In the genomic region with DNA sequence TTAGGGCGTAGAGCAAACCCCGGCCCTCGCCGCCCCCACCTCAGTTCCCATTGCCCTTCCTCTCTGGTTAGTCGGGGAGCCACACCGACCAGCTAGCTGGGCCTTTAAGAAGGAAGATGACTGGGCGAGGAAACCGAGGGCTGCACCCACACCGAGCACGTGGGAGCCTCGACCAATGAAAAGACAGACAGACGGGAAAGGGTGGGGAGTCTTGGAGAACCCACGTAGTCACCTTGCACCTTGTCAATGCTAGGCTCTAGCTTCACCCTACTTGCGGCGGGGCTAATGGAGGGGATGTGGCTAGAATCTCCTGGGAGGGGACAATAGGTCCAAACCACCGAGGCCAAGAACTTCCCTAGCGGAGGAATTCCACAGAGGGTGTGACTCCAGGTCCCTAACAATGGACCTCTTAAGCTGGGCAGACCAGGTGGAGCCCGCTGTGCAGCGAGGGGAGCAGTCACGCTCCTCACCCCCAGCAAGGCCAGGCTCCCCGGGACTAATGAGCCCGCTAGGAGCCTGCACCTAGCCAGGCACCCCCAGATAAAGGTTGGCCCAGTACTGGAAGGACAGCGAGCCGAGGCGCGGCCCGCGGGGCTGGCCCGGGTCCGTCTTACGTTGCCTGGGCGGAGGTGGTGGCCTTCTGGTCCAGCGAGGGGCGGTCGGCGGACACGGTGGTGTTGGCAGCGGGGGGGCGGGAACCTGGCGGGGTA, we compare ENCODE assay signal across 1 mouse cellular context.
TF ChIP-seq lines count a peak whose summit lies in the region.

No protein-coding gene starts in this region.

TF ChIP-seq in myocyte, 11 proteins besides CTCF, POLR2A, EP300 and RAD21:
- no peak for TF ChIP-seq CEBPB (IDR thresholded peaks at IDR 0.05; ENCODE audit: insufficient read depth, poor library complexity, severe bottlenecking)
- no peak for TF ChIP-seq MYOG (IDR thresholded peaks at IDR 0.05; ENCODE audit: control insufficient read depth in 1 of 3, insufficient read depth in 1 of 3, insufficient read length in 2 of 3, low read depth in 2 of 3)
- no peak for TF ChIP-seq SRF (IDR thresholded peaks at IDR 0.05; ENCODE audit: control insufficient read depth, insufficient read length, low read depth)
- no peak for TF ChIP-seq E2F4 (IDR thresholded peaks at IDR 0.05; ENCODE audit: insufficient read depth)
- TF ChIP-seq MAX (IDR thresholded peaks at IDR 0.05; ENCODE audit: low read depth), result no peak
- TF ChIP-seq USF1 (IDR thresholded peaks at IDR 0.05; ENCODE audit: low read depth), result peak; percentile 98
- TF ChIP-seq POLR2AphosphoS2 (IDR thresholded peaks at IDR 0.05; ENCODE audit: insufficient read length, low read depth), result peak; percentile 75
- no peak for TF ChIP-seq TCF12 (IDR thresholded peaks at IDR 0.05; ENCODE audit: insufficient read depth, poor library complexity, severe bottlenecking)
- no peak for TF ChIP-seq MYOD1 (IDR thresholded peaks at IDR 0.05; ENCODE audit: control insufficient read depth in 1 of 3, insufficient read length in 2 of 3, low read depth in 2 of 3)
- no peak for TF ChIP-seq REST (IDR thresholded peaks at IDR 0.05; ENCODE audit: insufficient read depth, insufficient read length)
- no peak for TF ChIP-seq TCF3 (IDR thresholded peaks at IDR 0.05; ENCODE audit: insufficient read length, low read depth)
TF ChIP-seq in myocyte: peak in this region for 2.
